Comparison of ENCODE assay signal across 8 mouse cellular contexts in genomic region chr7:135651831-135652511, GRCm38 (mm10).
DNase-seq lines count a peak whose midpoint lies in the region; ATAC-seq and TF ChIP-seq lines count a peak whose summit lies in the region.

No protein-coding gene starts in this region.

- H3K9ac ChIP-seq in hindbrain, postnatal 0 days (replicated peaks; ENCODE audit: low read length), result no peak overlapping the region
- no peak overlapping the region for H3K9ac ChIP-seq in hindbrain, embryonic 14.5 days
- H3K9ac ChIP-seq in heart, embryonic 15.5 days, result peak overlapping the region; percentile 20; the same call in 1 of the 2 replicates
- H3K9ac ChIP-seq in liver, embryonic 13.5 days, result no peak overlapping the region
- no peak overlapping the region for H3K9ac ChIP-seq in midbrain, embryonic 13.5 days (replicated peaks)

- ATAC-seq in hindbrain, postnatal 0 days, result no peak
- ATAC-seq in hindbrain, embryonic 14.5 days (ENCODE audit: low FRiP score), result no peak
- ATAC-seq in heart, embryonic 15.5 days (replicated peaks; ENCODE audit: insufficient number of reproducible peaks, insufficient read depth, low FRiP score, low read depth), result no peak
- ATAC-seq in liver, embryonic 13.5 days (ENCODE audit: low read depth), result no peak
- no peak for ATAC-seq in midbrain, embryonic 13.5 days

- no peaks in the 10 kb centered on the region for H3K4me1 ChIP-seq in hindbrain, postnatal 0 days (ENCODE audit: insufficient read depth, low read length)
- H3K4me1 ChIP-seq in hindbrain, embryonic 14.5 days (replicated peaks; ENCODE audit: control insufficient read depth, insufficient read depth, low read length), result no peaks in the 10 kb centered on the region
- H3K4me1 ChIP-seq in heart, embryonic 15.5 days (replicated peaks), result peaks cover 4% of the 10 kb centered on the region; the same call in 1 of the 2 replicates
- H3K4me1 ChIP-seq in liver, embryonic 13.5 days (replicated peaks), result 0 out of 2 replicates have a peak, but pooled peaks cover 4% of the 10 kb centered on the region
- no peaks in the 10 kb centered on the region for H3K4me1 ChIP-seq in midbrain, embryonic 13.5 days (replicated peaks)

- peak overlapping the region; percentile 11 for H3K4me2 ChIP-seq in hindbrain, postnatal 0 days (ENCODE audit: low read depth, low read length)
- no peak overlapping the region for H3K4me2 ChIP-seq in hindbrain, embryonic 14.5 days (replicated peaks)
- H3K4me2 ChIP-seq in heart, embryonic 15.5 days, result peak overlapping the region; percentile 52
- peak overlapping the region; percentile 23 for H3K4me2 ChIP-seq in liver, embryonic 13.5 days
- H3K4me2 ChIP-seq in midbrain, embryonic 13.5 days (replicated peaks), result no peak overlapping the region

- H3K9me3 ChIP-seq in hindbrain, postnatal 0 days (ENCODE audit: low read length), result no peaks in the 10 kb centered on the region
- no peaks in the 10 kb centered on the region for H3K9me3 ChIP-seq in hindbrain, embryonic 14.5 days (ENCODE audit: control insufficient read depth, low read length)
- H3K9me3 ChIP-seq in heart, embryonic 15.5 days (replicated peaks), result no peaks in the 10 kb centered on the region
- H3K9me3 ChIP-seq in liver, embryonic 13.5 days (replicated peaks), result no peaks in the 10 kb centered on the region
- no peaks in the 10 kb centered on the region for H3K9me3 ChIP-seq in midbrain, embryonic 13.5 days

- H3K4me3 ChIP-seq in hindbrain, postnatal 0 days (ENCODE audit: low read length), result no peak overlapping the region
- no peak overlapping the region for H3K4me3 ChIP-seq in hindbrain, embryonic 14.5 days (replicated peaks; ENCODE audit: low read length)
- peak overlapping the region; percentile 33 for H3K4me3 ChIP-seq in heart, embryonic 15.5 days
- H3K4me3 ChIP-seq in liver, embryonic 13.5 days (replicated peaks), result peak overlapping the region; percentile 23; the same call in 1 of the 2 replicates
- H3K4me3 ChIP-seq in midbrain, embryonic 13.5 days (replicated peaks), result no peak overlapping the region

- WGBS in hindbrain, postnatal 0 days, result 58% methylated on average over 18 of the region's 18 CpGs
- 65% methylated on average over 18 of the region's 18 CpGs for WGBS in hindbrain, embryonic 14.5 days
- WGBS in heart, embryonic 15.5 days, result 40% methylated on average over 18 of the region's 18 CpGs
- 52% methylated on average over 18 of the region's 18 CpGs for whole genome bisulfite sequencing in liver, embryonic 13.5 days (ENCODE audit: insufficient replicate concordance)
- WGBS in midbrain, embryonic 13.5 days, result 72% methylated on average over 18 of the region's 18 CpGs

- no peak for DNase-seq in hindbrain, postnatal 0 days (ENCODE audit: low spot score)
- DNase-seq in hindbrain, embryonic 14.5 days (ENCODE audit: low spot score), result no peak
- no peak for DNase-seq in liver, embryonic 13.5 days
- DNase-seq in spleen, postnatal 14 days (ENCODE audit: low spot score in 2 of 2), result peak; percentile 22 to 34
- no peak for DNase-seq in cerebellum, postnatal 10 days
- DNase-seq in ovary, adult 18-20 months (ENCODE audit: low spot score), result no peak

- no peak for TF ChIP-seq CTCF in hindbrain, postnatal 0 days (IDR thresholded peaks at IDR 0.05; ENCODE audit: low read depth)

- no peaks in the 10 kb centered on the region for H3K36me3 ChIP-seq in hindbrain, postnatal 0 days (ENCODE audit: insufficient read depth, low read length)
- no peaks in the 10 kb centered on the region for H3K36me3 ChIP-seq in hindbrain, embryonic 14.5 days (replicated peaks; ENCODE audit: control insufficient read depth, insufficient read depth)
- H3K36me3 ChIP-seq in heart, embryonic 15.5 days, result no peaks in the 10 kb centered on the region
- peaks cover 7% of the 10 kb centered on the region; the same call in 1 of the 2 replicates for H3K36me3 ChIP-seq in liver, embryonic 13.5 days
- H3K36me3 ChIP-seq in midbrain, embryonic 13.5 days, result no peaks in the 10 kb centered on the region

- no peaks in the 10 kb centered on the region for H3K27me3 ChIP-seq in hindbrain, postnatal 0 days (ENCODE audit: insufficient read depth, low read length)
- no peaks in the 10 kb centered on the region for H3K27me3 ChIP-seq in hindbrain, embryonic 14.5 days (ENCODE audit: control insufficient read depth, insufficient read depth, low read length)
- H3K27me3 ChIP-seq in heart, embryonic 15.5 days, result 0 out of 2 replicates have a peak, but pooled peaks cover 3% of the 10 kb centered on the region
- H3K27me3 ChIP-seq in liver, embryonic 13.5 days, result no peaks in the 10 kb centered on the region
- H3K27me3 ChIP-seq in midbrain, embryonic 13.5 days, result no peaks in the 10 kb centered on the region

- no peak overlapping the region for H3K27ac ChIP-seq in hindbrain, postnatal 0 days
- no peak overlapping the region for H3K27ac ChIP-seq in hindbrain, embryonic 14.5 days
- H3K27ac ChIP-seq in heart, embryonic 15.5 days, result peak overlapping the region; percentile 61
- H3K27ac ChIP-seq in liver, embryonic 13.5 days, result peak overlapping the region; percentile 18; the same call in 1 of the 2 replicates
- H3K27ac ChIP-seq in midbrain, embryonic 13.5 days, result no peak overlapping the region

Comparison
In these comparisons a context has a peak if more than half of its experiments do, and no peak if none do; other contexts are left out.
1. H3K4me2 ChIP-seq: peak in hindbrain, postnatal 0 days (single experiment), heart, embryonic 15.5 days (single experiment) and liver, embryonic 13.5 days (single experiment); none in hindbrain, embryonic 14.5 days (single experiment) and midbrain, embryonic 13.5 days (single experiment).
2. DNase-seq: peak in spleen, postnatal 14 days (2 of 2); none in hindbrain, postnatal 0 days (single experiment), hindbrain, embryonic 14.5 days (single experiment), liver, embryonic 13.5 days (single experiment), cerebellum, postnatal 10 days (0 of 2) and ovary, adult 18-20 months (single experiment).
3. H3K27ac ChIP-seq: peak in heart, embryonic 15.5 days (single experiment) and liver, embryonic 13.5 days (single experiment); none in hindbrain, postnatal 0 days (single experiment), hindbrain, embryonic 14.5 days (single experiment) and midbrain, embryonic 13.5 days (single experiment).
4. H3K4me3 ChIP-seq: peak in heart, embryonic 15.5 days (single experiment) and liver, embryonic 13.5 days (single experiment); none in hindbrain, postnatal 0 days (single experiment), hindbrain, embryonic 14.5 days (single experiment) and midbrain, embryonic 13.5 days (single experiment).